Mouse (Mus musculus): ENCODE measurements around the gene Atp5f1. TPM values are rescaled to one million over a fixed set of nuclear protein-coding genes. Genes with fewer than 3 reads are reported as not detected.
A peak's percentile ranks its signal among the peaks of the same experiment; 100 is the strongest.
"Not testable (repeated sequence)": the region's sequence is repeated elsewhere in the genome, so short reads cannot be mapped to it uniquely, and the experiment has no call there.

Gene Atp5f1
- 465 and 474 TPM in 2 replicates for polyA plus RNA-seq (2015; fragmentation: Nextera tagmentation; extraction: Ambion mirVana)

- no peak for ATAC-seq (ENCODE audit: low read depth)
- Histone ChIP-seq H3K4me3 (ENCODE audit: low read length) (peak within 1 kb of the TSS; percentile 80), H3K4me1 (replicated peaks; ENCODE audit: control insufficient read depth, insufficient read depth, low read length) (peaks cover 18% of the 10 kb centered on the region), H3K9me3 (ENCODE audit: control insufficient read depth, low read length) (no peaks in the 10 kb centered on the region), H3K9ac (ENCODE audit: low read length) (peak within 1 kb of the TSS; percentile 97), H3K27me3 (ENCODE audit: control insufficient read depth, insufficient read depth, low read depth, low read length) (no peaks in the 10 kb centered on the region), H3K27ac (ENCODE audit: low read length) (peak within 1 kb of the TSS; percentile 87), H3K4me2 (ENCODE audit: low read depth, low read length) (peak within 1 kb of the TSS; percentile 83), H3K36me3 (ENCODE audit: control insufficient read depth, insufficient read depth, low read length) (peaks cover 18% of the 10 kb centered on the region)
- 3% methylated on average over 6 of the region's 6 CpGs for WGBS
These were observed at the start of gene Atp5f1 for GRCm38 (mm10) chr3:105959999-105960398. Gene Atp5f1 (minus strand): TSS chr3:105960099.

GRCm38 (mm10) chr3:106003360-106003759, 43.5 kb upstream of the Atp5f1 start:
- ATAC-seq (ENCODE audit: low read depth); H3K4me2 ChIP-seq (ENCODE audit: low read depth, low read length); H3K4me1 ChIP-seq (replicated peaks; ENCODE audit: control insufficient read depth, insufficient read depth, low read length); H3K9ac ChIP-seq (ENCODE audit: low read length); H3K27me3 ChIP-seq (ENCODE audit: control insufficient read depth, insufficient read depth, low read depth, low read length); H3K4me3 ChIP-seq (ENCODE audit: low read length); H3K36me3 ChIP-seq (ENCODE audit: control insufficient read depth, insufficient read depth, low read length); H3K9me3 ChIP-seq (ENCODE audit: control insufficient read depth, low read length); H3K27ac ChIP-seq (ENCODE audit: low read length): not testable (repeated sequence)
- WGBS, result 46% methylated on average over 10 of the region's 10 CpGs

GRCm38 (mm10) chr3:106001416-106002370, 41.8 kb upstream of the Atp5f1 start:
- H3K9ac ChIP-seq (ENCODE audit: low read length), result no peak overlapping the region
- peak; percentile 91 for ATAC-seq (ENCODE audit: low read depth)
- no peaks in the 10 kb centered on the region for H3K27me3 ChIP-seq (ENCODE audit: control insufficient read depth, insufficient read depth, low read depth, low read length)
- 17% methylated on average over 17 of the region's 17 CpGs for WGBS
- H3K36me3 ChIP-seq (ENCODE audit: control insufficient read depth, insufficient read depth, low read length), result no peaks in the 10 kb centered on the region
- H3K9me3 ChIP-seq (ENCODE audit: control insufficient read depth, low read length), result no peaks in the 10 kb centered on the region
- H3K4me1 ChIP-seq (replicated peaks; ENCODE audit: control insufficient read depth, insufficient read depth, low read length), result no peaks in the 10 kb centered on the region
- H3K4me2 ChIP-seq (ENCODE audit: low read depth, low read length), result peak overlapping the region; percentile 23; the same call in 1 of the 2 replicates
- H3K4me3 ChIP-seq (ENCODE audit: low read length), result 0 out of 2 replicates have a peak overlapping the region, but pooled peaks have one; percentile 5
- H3K27ac ChIP-seq (ENCODE audit: low read length), result no peak overlapping the region

- no peaks in the 10 kb centered on the region for H3K9me3 ChIP-seq (ENCODE audit: control insufficient read depth, low read length)
- 16% methylated on average over 11 of the region's 11 CpGs for WGBS
- ATAC-seq (ENCODE audit: low read depth), result peak; percentile 12; the same call in 1 of the 2 replicates
- peak overlapping the region; percentile 23; the same call in 1 of the 2 replicates for H3K4me2 ChIP-seq (ENCODE audit: low read depth, low read length)
- H3K4me3 ChIP-seq (ENCODE audit: low read length), result no peak overlapping the region
- H3K27ac ChIP-seq (ENCODE audit: low read length), result no peak overlapping the region
- no peaks in the 10 kb centered on the region for H3K27me3 ChIP-seq (ENCODE audit: control insufficient read depth, insufficient read depth, low read depth, low read length)
- no peaks in the 10 kb centered on the region for H3K4me1 ChIP-seq (replicated peaks; ENCODE audit: control insufficient read depth, insufficient read depth, low read length)
- H3K9ac ChIP-seq (ENCODE audit: low read length), result no peak overlapping the region
- no peaks in the 10 kb centered on the region for H3K36me3 ChIP-seq (ENCODE audit: control insufficient read depth, insufficient read depth, low read length)
These were observed 40.9 kb upstream of the Atp5f1 start for GRCm38 (mm10) chr3:106000707-106001375.

- no peak overlapping the region for H3K4me2 ChIP-seq (ENCODE audit: low read depth, low read length)
- no peaks in the 10 kb centered on the region for H3K36me3 ChIP-seq (ENCODE audit: control insufficient read depth, insufficient read depth, low read length)
- H3K27me3 ChIP-seq (ENCODE audit: control insufficient read depth, insufficient read depth, low read depth, low read length), result no peaks in the 10 kb centered on the region
- H3K4me3 ChIP-seq (ENCODE audit: low read length), result no peak overlapping the region
- no peaks in the 10 kb centered on the region for H3K4me1 ChIP-seq (replicated peaks; ENCODE audit: control insufficient read depth, insufficient read depth, low read length)
- no peak overlapping the region for H3K9ac ChIP-seq (ENCODE audit: low read length)
- no peak overlapping the region for H3K27ac ChIP-seq (ENCODE audit: low read length)
- WGBS, result 67% methylated on average over 2 of the region's 2 CpGs
- no peak for ATAC-seq (ENCODE audit: low read depth)
- no peaks in the 10 kb centered on the region for H3K9me3 ChIP-seq (ENCODE audit: control insufficient read depth, low read length)
These were observed 34.8 kb upstream of the Atp5f1 start for GRCm38 (mm10) chr3:105994730-105995129.

- Histone ChIP-seq H3K4me3 (ENCODE audit: low read length) (no peak overlapping the region), H3K27me3 (ENCODE audit: control insufficient read depth, insufficient read depth, low read depth, low read length) (no peaks in the 10 kb centered on the region), H3K9ac (ENCODE audit: low read length) (no peak overlapping the region), H3K27ac (ENCODE audit: low read length) (no peak overlapping the region), H3K4me2 (ENCODE audit: low read depth, low read length) (no peak overlapping the region), H3K9me3 (ENCODE audit: control insufficient read depth, low read length) (no peaks in the 10 kb centered on the region), H3K4me1 (replicated peaks; ENCODE audit: control insufficient read depth, insufficient read depth, low read length) (no peaks in the 10 kb centered on the region), H3K36me3 (ENCODE audit: control insufficient read depth, insufficient read depth, low read length) (no peaks in the 10 kb centered on the region)
- 19% methylated on average over 4 of the region's 4 CpGs for WGBS
- no peak for ATAC-seq (ENCODE audit: low read depth)
These were observed 31.9 kb upstream of the Atp5f1 start for GRCm38 (mm10) chr3:105991653-105992283.

GRCm38 (mm10) chr3:105989611-105990010, 29.7 kb upstream of the Atp5f1 start:
- H3K4me2 ChIP-seq (ENCODE audit: low read depth, low read length); H3K9me3 ChIP-seq (ENCODE audit: control insufficient read depth, low read length); H3K36me3 ChIP-seq (ENCODE audit: control insufficient read depth, insufficient read depth, low read length); ATAC-seq (ENCODE audit: low read depth); H3K4me1 ChIP-seq (replicated peaks; ENCODE audit: control insufficient read depth, insufficient read depth, low read length); H3K9ac ChIP-seq (ENCODE audit: low read length); H3K27ac ChIP-seq (ENCODE audit: low read length); H3K4me3 ChIP-seq (ENCODE audit: low read length); H3K27me3 ChIP-seq (ENCODE audit: control insufficient read depth, insufficient read depth, low read depth, low read length): not testable (repeated sequence)
- 55% methylated on average over 5 of the region's 5 CpGs for WGBS

- Histone ChIP-seq H3K9me3 (ENCODE audit: control insufficient read depth, low read length) (no peaks in the 10 kb centered on the region), H3K4me3 (ENCODE audit: low read length) (no peak overlapping the region), H3K36me3 (ENCODE audit: control insufficient read depth, insufficient read depth, low read length) (peaks cover 2% of the 10 kb centered on the region), H3K27me3 (ENCODE audit: control insufficient read depth, insufficient read depth, low read depth, low read length) (no peaks in the 10 kb centered on the region), H3K4me1 (replicated peaks; ENCODE audit: control insufficient read depth, insufficient read depth, low read length) (no peaks in the 10 kb centered on the region), H3K4me2 (ENCODE audit: low read depth, low read length) (no peak overlapping the region), H3K27ac (ENCODE audit: low read length) (no peak overlapping the region), H3K9ac (ENCODE audit: low read length) (no peak overlapping the region)
- ATAC-seq (ENCODE audit: low read depth), result no peak
- WGBS, result 76% methylated on average over 2 of the region's 2 CpGs
These were observed 14.3 kb upstream of the Atp5f1 start for GRCm38 (mm10) chr3:105974174-105974573.

- Histone ChIP-seq H3K27ac (ENCODE audit: low read length) (no peak within 1 kb of the TSS), H3K4me3 (ENCODE audit: low read length) (no peak within 1 kb of the TSS), H3K27me3 (ENCODE audit: control insufficient read depth, insufficient read depth, low read depth, low read length) (no peaks in the 10 kb centered on the region), H3K9me3 (ENCODE audit: control insufficient read depth, low read length) (no peaks in the 10 kb centered on the region), H3K4me2 (ENCODE audit: low read depth, low read length) (no peak within 1 kb of the TSS), H3K9ac (ENCODE audit: low read length) (no peak within 1 kb of the TSS), H3K36me3 (ENCODE audit: control insufficient read depth, insufficient read depth, low read length) (peaks cover 6% of the 10 kb centered on the region), H3K4me1 (replicated peaks; ENCODE audit: control insufficient read depth, insufficient read depth, low read length) (no peaks in the 10 kb centered on the region)
- 69% methylated on average over 3 of the region's 3 CpGs for WGBS
- ATAC-seq (ENCODE audit: low read depth), result no peak
These were observed 13.5 kb upstream of the Atp5f1 start, which contains the start of gene Ovgp1 for GRCm38 (mm10) chr3:105973411-105973810. Gene Ovgp1 (plus strand): TSS chr3:105973711.

Measured in lung, embryonic 16.5 days (tissue).